Mouse (Mus musculus): ENCODE data around the gene Phldb2. TPM values are rescaled to one million over a fixed set of nuclear protein-coding genes. Genes with fewer than 3 reads are reported as not detected.

The Phldb2 gene
- polyA plus RNA-seq, 1 experiment: 25.7 TPM

DNA sequence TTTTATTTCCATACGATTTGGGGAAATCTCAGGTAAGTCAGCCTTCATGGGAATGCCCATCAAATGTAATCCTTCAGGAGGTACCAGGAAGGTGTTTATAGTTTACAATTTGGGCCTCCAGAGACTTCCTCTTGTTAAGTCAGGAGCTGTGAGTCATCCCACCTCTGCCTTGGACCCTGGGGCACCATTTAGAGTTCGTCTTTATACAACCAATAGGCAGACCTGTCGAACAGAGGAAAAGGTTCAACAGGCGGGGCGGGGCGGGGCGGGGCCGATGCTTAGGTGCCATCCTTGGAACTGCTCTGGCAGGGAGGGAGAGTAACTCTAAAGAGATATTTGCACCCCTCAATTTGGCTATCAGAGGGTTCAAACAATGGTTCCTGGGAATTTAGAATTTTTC is 49.8 kb downstream of the Phldb2 start:
- no peak for TF ChIP-seq TCF12 (IDR thresholded peaks at IDR 0.05; ENCODE audit: insufficient read depth, poor library complexity, severe bottlenecking)
- TF ChIP-seq CEBPB (IDR thresholded peaks at IDR 0.05; ENCODE audit: insufficient read depth, poor library complexity, severe bottlenecking): no peak
- TF ChIP-seq MYOD1 (IDR thresholded peaks at IDR 0.05; ENCODE audit: control insufficient read depth in 1 of 3, insufficient read length in 2 of 3, low read depth in 2 of 3): no peak
- no peak for TF ChIP-seq MAX (IDR thresholded peaks at IDR 0.05; ENCODE audit: low read depth)
- TF ChIP-seq TCF3 (IDR thresholded peaks at IDR 0.05; ENCODE audit: insufficient read length, low read depth): no peak
- TF ChIP-seq REST (IDR thresholded peaks at IDR 0.05; ENCODE audit: insufficient read depth, insufficient read length): no peak
- no peak for TF ChIP-seq SRF (IDR thresholded peaks at IDR 0.05; ENCODE audit: control insufficient read depth, insufficient read length, low read depth)
- TF ChIP-seq MYOG (IDR thresholded peaks at IDR 0.05; ENCODE audit: control insufficient read depth in 1 of 3, insufficient read depth in 1 of 3, insufficient read length in 2 of 3, low read depth in 2 of 3): no peak

DNA sequence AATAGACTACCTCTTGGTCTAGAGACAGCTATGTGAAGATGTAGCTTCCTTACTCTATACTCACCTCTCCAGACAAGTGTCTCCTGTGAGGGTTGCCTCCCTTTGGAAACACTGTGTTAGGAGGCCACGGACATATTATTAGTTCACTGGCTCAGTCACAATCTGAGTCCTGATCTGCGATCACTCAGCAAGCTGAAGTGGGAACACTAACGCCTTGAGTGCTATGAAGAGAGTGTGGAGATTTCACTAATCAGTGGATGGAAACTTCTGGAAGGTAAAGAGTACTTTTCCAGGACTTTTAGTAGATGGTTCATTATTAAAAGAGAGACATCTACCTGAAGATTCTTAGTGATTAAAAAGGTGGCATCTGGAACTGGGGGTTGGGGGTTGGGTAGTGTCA is 54.9 kb downstream of the Phldb2 start:
- no peaks in the 10 kb centered on the region for H3K27me3 ChIP-seq (ENCODE audit: control insufficient read depth, insufficient read depth, insufficient read length)
- H3ac ChIP-seq (ENCODE audit: control insufficient read depth, insufficient read length): no peak overlapping the region
- TF ChIP-seq MYOG (IDR thresholded peaks at IDR 0.05; ENCODE audit: control insufficient read depth in 1 of 3, insufficient read depth in 1 of 3, insufficient read length in 2 of 3, low read depth in 2 of 3) (no peak), MAX (IDR thresholded peaks at IDR 0.05; ENCODE audit: low read depth) (no peak), CEBPB (IDR thresholded peaks at IDR 0.05; ENCODE audit: insufficient read depth, poor library complexity, severe bottlenecking) (no peak), MYOD1 (IDR thresholded peaks at IDR 0.05; ENCODE audit: control insufficient read depth in 1 of 3, insufficient read length in 2 of 3, low read depth in 2 of 3) (no peak), POLR2A (IDR thresholded peaks at IDR 0.05; ENCODE audit: insufficient read length, low read depth) (no peak), USF1 (IDR thresholded peaks at IDR 0.05; ENCODE audit: low read depth) (no peak), E2F4 (IDR thresholded peaks at IDR 0.05; ENCODE audit: insufficient read depth) (no peak), REST (IDR thresholded peaks at IDR 0.05; ENCODE audit: insufficient read depth, insufficient read length) (no peak), TCF3 (IDR thresholded peaks at IDR 0.05; ENCODE audit: insufficient read length, low read depth) (no peak), SRF (IDR thresholded peaks at IDR 0.05; ENCODE audit: control insufficient read depth, insufficient read length, low read depth) (no peak), TCF12 (IDR thresholded peaks at IDR 0.05; ENCODE audit: insufficient read depth, poor library complexity, severe bottlenecking) (no peak), POLR2AphosphoS2 (IDR thresholded peaks at IDR 0.05; ENCODE audit: insufficient read length, low read depth) (no peak)
- no peaks in the 10 kb centered on the region for H3K36me3 ChIP-seq (ENCODE audit: control insufficient read depth, insufficient read depth)
- H3K4me2 ChIP-seq (ENCODE audit: low read depth): no peak overlapping the region
- H3K79me2 ChIP-seq (ENCODE audit: control insufficient read depth, insufficient read depth): no peaks in the 10 kb centered on the region
- no peak overlapping the region for H3K4me3 ChIP-seq

More for the DNA sequence above, 49.8 kb downstream of the Phldb2 start:
- no peak overlapping the region for H3K4me3 ChIP-seq
- H3K27me3 ChIP-seq (ENCODE audit: control insufficient read depth, insufficient read depth, insufficient read length): no peaks in the 10 kb centered on the region
- no peak overlapping the region for H3ac ChIP-seq (ENCODE audit: control insufficient read depth, insufficient read length)
- no peaks in the 10 kb centered on the region for H3K79me2 ChIP-seq (ENCODE audit: control insufficient read depth, insufficient read depth)
- H3K36me3 ChIP-seq (ENCODE audit: control insufficient read depth, insufficient read depth): no peaks in the 10 kb centered on the region
- H3K4me2 ChIP-seq (ENCODE audit: low read depth): no peak overlapping the region

DNA sequence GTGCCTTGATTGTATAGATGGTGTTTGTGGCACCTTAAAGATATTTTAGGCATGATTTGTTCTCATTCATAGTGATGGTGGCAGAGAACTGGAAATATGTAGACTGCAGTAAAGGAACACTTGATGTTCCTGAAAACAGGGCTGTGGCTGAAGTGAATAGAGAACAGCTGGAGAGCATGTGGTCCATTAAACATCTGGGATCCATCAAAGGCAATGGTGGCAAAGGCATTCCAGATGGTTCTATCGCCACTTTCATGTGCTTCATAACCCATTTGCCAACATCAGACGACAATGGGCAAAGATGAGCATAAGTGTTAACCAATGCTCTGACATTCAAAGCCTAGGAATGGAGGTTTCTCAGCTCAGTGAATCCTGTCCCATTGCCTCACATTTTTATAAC is 56.8 kb downstream of the Phldb2 start:
- Histone ChIP-seq H3ac (ENCODE audit: control insufficient read depth, insufficient read length) (no peak overlapping the region), H3K79me2 (ENCODE audit: control insufficient read depth, insufficient read depth) (no peaks in the 10 kb centered on the region), H3K4me3 (no peak overlapping the region), H3K27me3 (ENCODE audit: control insufficient read depth, insufficient read depth, insufficient read length) (no peaks in the 10 kb centered on the region), H3K4me2 (ENCODE audit: low read depth) (no peak overlapping the region), H3K36me3 (ENCODE audit: control insufficient read depth, insufficient read depth) (no peaks in the 10 kb centered on the region)
- TF ChIP-seq E2F4 (IDR thresholded peaks at IDR 0.05; ENCODE audit: insufficient read depth) (no peak), USF1 (IDR thresholded peaks at IDR 0.05; ENCODE audit: low read depth) (no peak), MYOG (IDR thresholded peaks at IDR 0.05; ENCODE audit: control insufficient read depth in 1 of 3, insufficient read depth in 1 of 3, insufficient read length in 2 of 3, low read depth in 2 of 3) (no peak), POLR2A (IDR thresholded peaks at IDR 0.05; ENCODE audit: insufficient read length, low read depth) (no peak), SRF (IDR thresholded peaks at IDR 0.05; ENCODE audit: control insufficient read depth, insufficient read length, low read depth) (no peak), MYOD1 (IDR thresholded peaks at IDR 0.05; ENCODE audit: control insufficient read depth in 1 of 3, insufficient read length in 2 of 3, low read depth in 2 of 3) (no peak), REST (IDR thresholded peaks at IDR 0.05; ENCODE audit: insufficient read depth, insufficient read length) (no peak), TCF3 (IDR thresholded peaks at IDR 0.05; ENCODE audit: insufficient read length, low read depth) (no peak)

DNA sequence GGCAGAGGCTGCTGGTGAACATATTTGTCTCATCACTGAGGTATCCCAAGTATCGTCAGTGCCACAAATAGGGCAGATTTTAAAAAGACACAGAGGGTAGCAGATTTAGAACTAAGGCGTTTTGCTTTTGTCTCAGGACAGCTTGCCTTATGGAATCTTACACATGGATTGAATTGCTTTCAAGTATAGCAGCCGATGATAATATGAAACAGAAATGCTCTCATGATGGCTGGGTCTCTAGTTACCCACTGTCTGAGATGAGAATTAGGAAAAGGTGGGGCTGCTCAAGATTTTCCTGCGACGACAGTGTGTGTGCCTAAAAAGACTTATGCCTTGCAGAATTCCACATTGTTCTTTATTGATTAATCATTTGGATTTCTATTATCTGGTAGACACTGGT is 58.4 kb downstream of the Phldb2 start:
- Histone ChIP-seq H3K79me2 (ENCODE audit: control insufficient read depth, insufficient read depth) (no peaks in the 10 kb centered on the region), H3K27me3 (ENCODE audit: control insufficient read depth, insufficient read depth, insufficient read length) (no peaks in the 10 kb centered on the region), H3K4me3 (no peak overlapping the region), H3K4me2 (ENCODE audit: low read depth) (no peak overlapping the region), H3ac (ENCODE audit: control insufficient read depth, insufficient read length) (no peak overlapping the region), H3K36me3 (ENCODE audit: control insufficient read depth, insufficient read depth) (no peaks in the 10 kb centered on the region)
- TF ChIP-seq MYOD1 (IDR thresholded peaks at IDR 0.05; ENCODE audit: control insufficient read depth in 1 of 3, insufficient read length in 2 of 3, low read depth in 2 of 3) (no peak), REST (IDR thresholded peaks at IDR 0.05; ENCODE audit: insufficient read depth, insufficient read length) (no peak), TCF3 (IDR thresholded peaks at IDR 0.05; ENCODE audit: insufficient read length, low read depth) (no peak), MAX (IDR thresholded peaks at IDR 0.05; ENCODE audit: low read depth) (no peak), TCF12 (IDR thresholded peaks at IDR 0.05; ENCODE audit: insufficient read depth, poor library complexity, severe bottlenecking) (no peak), E2F4 (IDR thresholded peaks at IDR 0.05; ENCODE audit: insufficient read depth) (no peak)

DNA sequence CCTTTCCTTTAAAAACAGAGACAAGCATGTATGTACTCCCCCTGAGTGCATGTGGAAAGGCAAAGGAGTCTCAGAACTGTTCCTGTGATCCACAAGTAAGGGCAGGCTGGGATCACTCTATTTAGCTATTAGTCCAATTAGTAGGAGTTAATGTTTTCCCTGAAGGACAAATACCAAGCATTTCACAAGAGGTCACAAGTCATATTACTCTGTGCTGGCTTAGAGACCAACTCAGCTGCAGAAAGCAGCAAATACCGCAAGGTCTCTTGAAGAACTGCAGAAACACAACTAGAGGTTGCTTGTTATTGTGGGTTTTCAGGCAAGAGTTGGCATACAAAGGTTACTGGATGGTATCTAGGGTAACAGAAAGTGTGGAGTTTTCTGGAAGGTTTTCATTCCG is 59.6 kb downstream of the Phldb2 start:
- Histone ChIP-seq H3K27me3 (ENCODE audit: control insufficient read depth, insufficient read depth, insufficient read length) (no peaks in the 10 kb centered on the region), H3K36me3 (ENCODE audit: control insufficient read depth, insufficient read depth) (no peaks in the 10 kb centered on the region), H3K4me2 (ENCODE audit: low read depth) (no peak overlapping the region), H3K79me2 (ENCODE audit: control insufficient read depth, insufficient read depth) (no peaks in the 10 kb centered on the region), H3ac (ENCODE audit: control insufficient read depth, insufficient read length) (no peak overlapping the region), H3K4me3 (no peak overlapping the region)
- TF ChIP-seq MYOD1 (IDR thresholded peaks at IDR 0.05; ENCODE audit: control insufficient read depth in 1 of 3, insufficient read length in 2 of 3, low read depth in 2 of 3) (no peak), POLR2A (IDR thresholded peaks at IDR 0.05; ENCODE audit: insufficient read length, low read depth) (no peak), TCF3 (IDR thresholded peaks at IDR 0.05; ENCODE audit: insufficient read length, low read depth) (no peak), MYOG (IDR thresholded peaks at IDR 0.05; ENCODE audit: control insufficient read depth in 1 of 3, insufficient read depth in 1 of 3, insufficient read length in 2 of 3, low read depth in 2 of 3) (no peak)
